Mouse (Mus musculus) liver, postnatal 0 days (tissue): ENCODE measurements at regions not wholly inside any gene's neighbourhood (a gene's known extent, or its start where the extent isn't known, plus 50 kb on each side); places are given as distances from the start of the nearest gene placed in this dataset.

Experiments
- CTCF ChIP-seq: sonication (generic); IDR thresholded peaks from 2 replicates; pipeline ENCODE4 v1.5.1; 2016; ENCODE audit warnings: antibody characterized with exemption, low read depth
- EP300 ChIP-seq: IDR thresholded peaks from 2 replicates; pipeline ENCODE4 v1.6.1; 2016; ENCODE audit warnings: antibody characterized with exemption, low read depth, mild to moderate bottlenecking

GRCm38 (mm10) chr9:115651708-115652107, 257.5 kb upstream of the Gadl1 start:
- TF ChIP-seq CTCF (no peak), EP300 (no peak)
